Mouse (Mus musculus): ENCODE results near the gene Fam98b.

GRCm38 (mm10) chr2:117262184-117262583, 12.6 kb downstream of the Fam98b start:
- TF ChIP-seq CTCF (IDR thresholded peaks at IDR 0.05; ENCODE audit: borderline replicate concordance, extremely low read depth, insufficient read depth, insufficient read length) (no peak), POLR2A (IDR thresholded peaks at IDR 0.05; ENCODE audit: borderline replicate concordance, extremely low read depth, insufficient read depth, insufficient read length, poor library complexity, severe bottlenecking) (no peak)
